Mouse (Mus musculus): ENCODE measurements around the gene Grik4. TPM values are rescaled to one million over a fixed set of nuclear protein-coding genes. Genes with fewer than 3 reads are reported as not detected.

Grik4 gene
- polyA plus RNA-seq, 1 experiment from 2014 or later: 0.41 TPM

DNA sequence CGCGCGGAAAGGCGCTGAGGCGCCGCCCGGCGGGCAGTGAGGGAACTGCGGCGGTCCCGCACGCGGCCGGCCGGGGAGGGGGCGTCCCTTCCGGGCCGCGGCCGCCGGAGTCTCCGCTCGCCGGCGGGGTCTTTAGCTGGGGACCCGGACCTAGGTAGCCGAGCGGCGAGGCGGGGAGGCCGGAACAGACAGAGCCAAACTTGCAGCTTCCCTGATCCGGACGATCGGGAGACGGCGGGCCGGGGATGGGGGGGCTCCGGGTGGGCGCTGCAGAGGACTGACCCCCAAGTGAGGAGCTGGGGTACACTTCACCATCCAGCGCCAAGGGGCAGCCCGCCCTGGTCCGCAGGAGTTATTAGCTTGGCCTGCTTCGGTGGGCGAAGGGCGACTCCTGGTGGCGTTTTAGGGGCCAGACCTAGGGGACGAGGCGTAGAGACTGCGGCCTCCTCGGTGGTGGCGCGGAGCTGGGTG lies 278 bp upstream of the Grik4 start:
- H3K4me1 ChIP-seq (replicated peaks): no peaks in the 10 kb centered on the region; the same call in 1 of the 2 replicates
- peaks cover 85% of the 10 kb centered on the region for H3K27me3 ChIP-seq
- H3K9me3 ChIP-seq (replicated peaks): no peaks in the 10 kb centered on the region
- no peak overlapping the region for H3K27ac ChIP-seq (replicated peaks)
- H3K9ac ChIP-seq: no peak overlapping the region
- under 1% methylated on average over 51 of the region's 52 CpGs for WGBS (ENCODE audit: insufficient replicate concordance)
- peak; percentile 58 for ATAC-seq (ENCODE audit: insufficient read depth)
- peak overlapping the region; percentile 52 for H3K4me3 ChIP-seq (replicated peaks)
- peak overlapping the region; percentile 76 for H3K4me2 ChIP-seq
- H3K36me3 ChIP-seq (replicated peaks): no peaks in the 10 kb centered on the region

DNA sequence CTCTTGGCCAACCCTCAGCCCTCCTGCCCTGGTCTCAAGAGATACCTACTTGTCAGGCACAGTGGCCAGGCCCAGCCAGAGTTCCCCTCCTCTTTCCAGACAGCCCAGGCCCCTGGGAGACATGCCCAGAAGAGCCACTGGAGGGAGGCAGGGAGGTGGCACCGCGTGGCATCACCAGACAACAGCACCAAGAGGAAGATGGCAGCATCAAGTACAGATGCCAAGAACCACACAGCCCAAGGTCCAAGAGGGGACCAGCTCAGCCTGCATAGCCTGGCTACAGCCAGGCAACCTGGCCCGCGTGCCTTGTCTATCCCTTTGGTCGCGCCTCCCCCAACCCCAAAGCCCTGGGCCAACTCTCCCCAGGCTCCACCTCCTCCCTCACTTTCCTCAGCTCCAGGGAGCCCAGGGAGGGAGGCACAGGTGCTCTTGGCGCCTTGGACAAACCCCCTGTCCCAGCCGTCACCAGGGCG lies 1.2 kb downstream of the Grik4 start:
- 0 out of 2 replicates have a peak overlapping the region, but pooled peaks have one; percentile 76 for H3K4me2 ChIP-seq
- no peaks in the 10 kb centered on the region for H3K9me3 ChIP-seq (replicated peaks)
- H3K4me3 ChIP-seq (replicated peaks): 0 out of 2 replicates have a peak overlapping the region, but pooled peaks have one; percentile 52
- WGBS (ENCODE audit: insufficient replicate concordance): 8% methylated on average over 9 of the region's 9 CpGs
- ATAC-seq (ENCODE audit: insufficient read depth): no peak
- H3K9ac ChIP-seq: no peak overlapping the region
- peaks cover 86% of the 10 kb centered on the region for H3K27me3 ChIP-seq
- no peak overlapping the region for H3K27ac ChIP-seq (replicated peaks)
- H3K36me3 ChIP-seq (replicated peaks): no peaks in the 10 kb centered on the region
- H3K4me1 ChIP-seq (replicated peaks): no peaks in the 10 kb centered on the region; the same call in 1 of the 2 replicates

DNA sequence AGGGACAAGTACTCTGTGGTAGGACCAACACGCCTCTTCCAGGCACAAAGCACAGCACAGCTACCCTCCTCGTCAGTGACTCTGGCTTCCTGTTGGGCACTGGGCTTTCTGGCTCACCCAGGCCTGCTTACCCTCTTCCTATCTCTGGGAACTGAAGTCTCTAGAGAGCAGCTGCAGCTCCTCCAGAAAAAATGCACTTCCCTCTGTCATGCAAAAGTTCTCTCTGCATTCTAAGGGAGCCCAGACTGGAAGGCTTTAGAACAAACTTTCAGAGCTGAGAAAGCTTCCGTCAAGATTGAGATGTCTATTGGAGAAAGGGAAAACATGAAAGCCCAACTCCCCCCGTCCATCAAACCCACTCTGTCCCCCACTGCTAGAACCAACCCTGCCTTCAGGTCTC lies 2.1 kb downstream of the Grik4 start:
- ATAC-seq (ENCODE audit: insufficient read depth): no peak
- WGBS (ENCODE audit: insufficient replicate concordance): 33% methylated on average over 4 of the region's 4 CpGs
- H3K4me2 ChIP-seq: no peak overlapping the region

DNA sequence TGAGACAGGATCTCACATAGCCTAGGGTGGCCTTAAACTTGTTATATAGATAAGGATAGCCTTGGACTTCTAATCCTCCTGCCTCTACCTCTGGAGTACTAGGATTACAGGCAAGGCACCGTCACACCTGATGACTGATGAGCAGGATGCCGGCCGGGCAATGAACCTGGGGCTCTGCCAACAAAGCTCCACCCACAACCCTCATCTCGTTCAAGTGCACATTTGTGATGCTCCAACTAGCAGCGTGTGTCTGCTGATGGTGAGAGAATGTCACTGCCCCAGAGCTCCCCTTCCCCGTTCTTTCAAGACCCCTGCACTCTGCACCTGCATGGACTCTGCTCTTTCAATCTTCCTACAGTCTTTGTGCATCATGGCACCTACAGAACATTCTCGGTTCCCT lies 12.1 kb downstream of the Grik4 start:
- Histone ChIP-seq H3K27me3 (peaks cover 14% of the 10 kb centered on the region; the same call in 1 of the 2 replicates), H3K9ac (no peak overlapping the region), H3K36me3 (replicated peaks) (no peaks in the 10 kb centered on the region), H3K27ac (replicated peaks) (no peak overlapping the region), H3K4me3 (replicated peaks) (no peak overlapping the region), H3K4me2 (no peak overlapping the region), H3K4me1 (replicated peaks) (no peaks in the 10 kb centered on the region), H3K9me3 (replicated peaks) (no peaks in the 10 kb centered on the region)
- WGBS (ENCODE audit: insufficient replicate concordance): 48% methylated on average over 7 of the region's 7 CpGs
- no peak for ATAC-seq (ENCODE audit: insufficient read depth)

More for the DNA sequence above, 2.1 kb downstream of the Grik4 start:
- no peak overlapping the region for H3K4me3 ChIP-seq (replicated peaks)
- no peak overlapping the region for H3K9ac ChIP-seq
- no peaks in the 10 kb centered on the region for H3K36me3 ChIP-seq (replicated peaks)
- no peaks in the 10 kb centered on the region for H3K9me3 ChIP-seq (replicated peaks)
- no peak overlapping the region for H3K27ac ChIP-seq (replicated peaks)
- no peaks in the 10 kb centered on the region; the same call in 1 of the 2 replicates for H3K4me1 ChIP-seq (replicated peaks)
- peaks cover 81% of the 10 kb centered on the region for H3K27me3 ChIP-seq

DNA sequence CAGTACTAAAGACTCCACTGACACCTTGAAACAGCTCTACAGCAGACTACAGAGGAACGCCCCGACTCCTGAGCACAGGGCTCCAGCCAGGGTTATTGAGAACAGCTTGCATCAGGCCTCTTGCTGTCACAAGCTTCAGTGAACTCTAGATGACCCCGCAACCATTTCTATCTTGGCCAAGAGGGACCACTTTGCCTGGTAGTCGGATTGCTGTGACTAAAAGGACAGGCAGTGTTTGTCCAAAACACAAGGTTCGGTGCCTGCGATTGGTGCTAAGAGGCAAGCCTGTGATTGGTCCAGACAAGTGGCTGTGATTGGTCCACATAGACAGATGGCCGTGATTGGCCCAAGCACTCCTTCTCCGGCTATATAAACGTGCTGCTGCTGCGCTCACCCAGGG lies 16.8 kb downstream of the Grik4 start:
- no peak overlapping the region for H3K9ac ChIP-seq
- no peak overlapping the region for H3K4me2 ChIP-seq
- no peaks in the 10 kb centered on the region for H3K9me3 ChIP-seq (replicated peaks)
- H3K27ac ChIP-seq (replicated peaks): no peak overlapping the region
- H3K27me3 ChIP-seq: peaks cover 6% of the 10 kb centered on the region; the same call in 1 of the 2 replicates
- H3K4me3 ChIP-seq (replicated peaks): no peak overlapping the region
- no peaks in the 10 kb centered on the region for H3K36me3 ChIP-seq (replicated peaks)
- ATAC-seq (ENCODE audit: insufficient read depth): no peak
- H3K4me1 ChIP-seq (replicated peaks): no peaks in the 10 kb centered on the region
- WGBS (ENCODE audit: insufficient replicate concordance): 56% methylated on average over 10 of the region's 10 CpGs

DNA sequence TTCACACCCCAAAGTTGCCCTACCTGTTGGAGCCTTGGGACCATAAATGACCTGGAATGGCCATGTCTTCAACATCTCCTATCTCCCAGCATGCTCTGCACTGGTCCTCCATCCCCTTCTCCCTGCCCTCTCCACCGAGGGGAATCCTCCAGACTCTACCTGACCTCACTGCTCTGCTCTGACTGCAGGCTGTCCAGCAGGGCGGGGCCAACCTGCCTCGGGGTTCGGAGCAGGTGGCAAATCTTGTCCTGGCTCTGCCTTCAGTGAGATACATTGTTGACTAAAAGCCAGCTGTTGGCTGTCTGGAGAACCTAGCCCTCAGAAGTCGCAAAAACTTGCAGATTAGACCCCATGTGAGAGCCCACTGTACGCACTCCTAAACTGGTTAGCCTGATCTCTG lies 17.7 kb downstream of the Grik4 start:
- H3K9ac ChIP-seq: no peak overlapping the region
- H3K4me1 ChIP-seq (replicated peaks): no peaks in the 10 kb centered on the region
- no peaks in the 10 kb centered on the region for H3K9me3 ChIP-seq (replicated peaks)
- H3K4me3 ChIP-seq (replicated peaks): no peak overlapping the region
- H3K4me2 ChIP-seq: no peak overlapping the region
- 60% methylated on average over 6 of the region's 6 CpGs for WGBS (ENCODE audit: insufficient replicate concordance)
- no peak overlapping the region for H3K27ac ChIP-seq (replicated peaks)
- no peak for ATAC-seq (ENCODE audit: insufficient read depth)
- no peaks in the 10 kb centered on the region for H3K36me3 ChIP-seq (replicated peaks)
- peaks cover 3% of the 10 kb centered on the region; the same call in 1 of the 2 replicates for H3K27me3 ChIP-seq

DNA sequence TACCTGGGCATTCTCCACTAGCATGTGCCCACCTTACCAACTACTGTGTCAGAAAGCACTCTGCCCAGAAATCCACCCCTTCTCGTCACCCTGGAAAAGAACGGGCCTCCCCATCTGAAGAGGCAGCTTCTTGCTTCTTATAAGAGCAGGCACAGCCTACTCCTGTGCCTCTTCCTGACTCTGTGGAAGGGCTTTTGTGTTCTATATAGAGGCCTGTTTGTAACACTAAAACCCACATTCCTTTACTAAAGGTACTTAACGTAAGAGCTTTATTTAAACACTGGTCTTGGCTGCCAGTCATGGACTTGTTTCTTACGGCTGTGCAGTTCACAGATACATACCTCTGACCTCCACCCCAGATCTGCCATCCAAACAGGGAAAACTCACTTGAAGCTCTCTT lies 22.5 kb downstream of the Grik4 start:
- 71% methylated on average over 4 of the region's 4 CpGs for WGBS (ENCODE audit: insufficient replicate concordance)

DNA sequence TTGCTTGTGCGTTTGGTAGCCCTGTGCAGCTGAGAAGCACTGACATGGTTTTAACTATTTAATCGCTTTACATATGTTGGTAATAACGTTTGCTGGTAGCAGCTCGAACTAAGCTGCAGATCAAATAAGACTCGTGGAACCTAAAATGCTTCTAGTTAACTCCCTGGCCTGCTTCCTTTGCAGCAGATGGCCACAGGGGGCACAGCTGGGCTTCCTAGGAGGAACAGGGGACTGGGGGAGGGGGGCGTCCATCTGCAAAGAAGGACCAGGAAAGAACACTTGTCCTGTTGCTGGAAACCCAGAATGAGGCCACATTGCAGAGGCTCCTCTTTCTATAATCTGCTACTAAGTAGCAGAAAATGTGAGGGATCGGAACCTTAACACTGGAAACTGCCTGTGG lies 24.1 kb downstream of the Grik4 start:
- Histone ChIP-seq H3K36me3 (replicated peaks) (no peaks in the 10 kb centered on the region), H3K27ac (replicated peaks) (no peak overlapping the region), H3K9ac (no peak overlapping the region), H3K9me3 (replicated peaks) (no peaks in the 10 kb centered on the region), H3K4me2 (no peak overlapping the region), H3K4me1 (replicated peaks) (no peaks in the 10 kb centered on the region), H3K27me3 (no peaks in the 10 kb centered on the region), H3K4me3 (replicated peaks) (no peak overlapping the region)
- no peak for ATAC-seq (ENCODE audit: insufficient read depth)
- WGBS (ENCODE audit: insufficient replicate concordance): 36% methylated on average over 7 of the region's 7 CpGs

More for the DNA sequence above, 22.5 kb downstream of the Grik4 start:
- no peak for ATAC-seq (ENCODE audit: insufficient read depth)
- Histone ChIP-seq H3K27me3 (no peaks in the 10 kb centered on the region), H3K36me3 (replicated peaks) (no peaks in the 10 kb centered on the region), H3K4me1 (replicated peaks) (no peaks in the 10 kb centered on the region), H3K4me2 (no peak overlapping the region), H3K9ac (no peak overlapping the region), H3K9me3 (replicated peaks) (no peaks in the 10 kb centered on the region), H3K4me3 (replicated peaks) (no peak overlapping the region), H3K27ac (replicated peaks) (no peak overlapping the region)

DNA sequence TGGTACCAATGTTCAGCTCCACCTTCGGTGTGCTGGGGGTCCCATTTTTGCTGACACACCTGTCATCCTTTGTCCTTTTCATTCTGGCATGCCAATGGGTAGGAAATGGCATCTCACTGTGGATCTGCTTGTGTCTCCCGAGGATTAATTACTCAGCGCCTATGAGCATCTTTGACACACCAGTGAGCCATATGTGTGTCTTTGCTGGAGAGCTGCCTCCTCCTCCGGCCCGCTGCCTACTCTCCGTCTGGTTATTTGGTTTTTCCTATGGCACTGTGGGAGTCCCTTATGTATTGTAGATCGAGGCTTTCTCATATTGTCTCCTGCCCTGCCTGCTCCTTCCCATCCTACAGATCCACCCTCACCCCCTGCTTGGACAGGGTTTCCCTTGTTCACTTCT lies 26.4 kb downstream of the Grik4 start:
- Histone ChIP-seq H3K27ac (replicated peaks) (no peak overlapping the region), H3K36me3 (replicated peaks) (no peaks in the 10 kb centered on the region), H3K4me1 (replicated peaks) (no peaks in the 10 kb centered on the region), H3K4me3 (replicated peaks) (no peak overlapping the region), H3K9ac (no peak overlapping the region), H3K27me3 (no peaks in the 10 kb centered on the region), H3K9me3 (replicated peaks) (no peaks in the 10 kb centered on the region), H3K4me2 (no peak overlapping the region)
- ATAC-seq (ENCODE audit: insufficient read depth): no peak
- WGBS (ENCODE audit: insufficient replicate concordance): 72% methylated on average over 7 of the region's 7 CpGs

DNA sequence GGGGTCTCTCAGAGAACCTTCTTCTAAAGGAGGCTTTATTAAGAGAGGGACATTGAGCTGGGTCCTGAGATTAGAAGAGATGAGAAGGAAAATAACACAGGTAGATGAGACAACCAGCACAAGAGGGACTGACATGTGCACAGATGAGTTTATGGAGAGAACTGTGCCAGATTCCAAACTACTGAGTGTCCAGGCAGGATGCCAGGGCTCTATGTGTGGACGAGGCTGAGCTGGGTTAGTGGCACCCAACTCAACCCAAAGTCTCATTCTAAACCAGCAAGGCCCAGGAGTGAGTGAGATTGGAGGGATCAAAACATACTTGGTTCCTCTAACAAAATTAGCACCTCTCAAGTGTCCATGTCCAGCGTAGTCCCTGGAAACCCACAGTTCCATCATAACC lies 31.1 kb downstream of the Grik4 start:
- 59% methylated on average over 2 of the region's 2 CpGs for WGBS (ENCODE audit: insufficient replicate concordance)
- H3K4me1 ChIP-seq (replicated peaks): 0 out of 2 replicates have a peak, but pooled peaks cover 8% of the 10 kb centered on the region
- ATAC-seq (ENCODE audit: insufficient read depth): no peak

DNA sequence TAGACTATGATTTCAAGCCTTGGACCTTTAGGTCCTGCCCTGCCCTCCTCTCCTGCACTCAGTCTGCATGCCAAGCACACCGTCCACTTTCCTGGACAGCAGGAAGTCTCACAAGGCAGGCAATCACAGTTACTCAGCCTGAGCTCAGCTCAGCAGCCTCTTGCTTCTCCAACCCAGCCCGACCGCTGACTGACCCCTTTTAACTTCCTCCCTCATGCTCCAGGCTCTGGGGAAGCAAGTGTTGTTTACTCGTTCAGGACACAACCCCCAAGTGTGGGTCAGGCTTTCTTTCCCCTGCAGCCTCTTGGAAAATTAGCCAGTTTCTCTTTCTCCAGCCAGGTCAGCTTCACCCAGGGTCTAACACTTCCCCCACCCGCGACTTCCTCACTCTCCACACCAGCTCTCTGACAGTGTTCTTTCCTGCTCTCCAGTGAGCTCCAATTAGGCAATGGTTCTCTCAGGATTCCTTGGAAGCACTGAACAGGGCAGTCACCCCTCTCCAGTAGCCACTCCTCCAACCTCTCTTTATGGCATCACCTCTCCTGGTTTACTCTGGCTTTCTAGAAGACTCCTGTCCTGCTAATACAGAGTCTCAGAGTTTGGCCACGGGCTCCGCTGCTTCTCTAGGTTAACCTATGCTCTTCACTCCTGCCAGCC lies 35.5 kb downstream of the Grik4 start:
- H3K36me3 ChIP-seq (replicated peaks): no peaks in the 10 kb centered on the region
- 0 out of 2 replicates have a peak overlapping the region, but pooled peaks have one; percentile 9 for H3K27ac ChIP-seq (replicated peaks)
- no peaks in the 10 kb centered on the region for H3K27me3 ChIP-seq
- no peak overlapping the region for H3K9ac ChIP-seq
- peak; percentile 40 for ATAC-seq (ENCODE audit: insufficient read depth)
- H3K4me3 ChIP-seq (replicated peaks): no peak overlapping the region
- WGBS (ENCODE audit: insufficient replicate concordance): 20% methylated on average over 8 of the region's 8 CpGs
- H3K4me1 ChIP-seq (replicated peaks): peaks cover 20% of the 10 kb centered on the region
- H3K9me3 ChIP-seq (replicated peaks): no peaks in the 10 kb centered on the region
- H3K4me2 ChIP-seq: no peak overlapping the region

More for the DNA sequence above, 31.1 kb downstream of the Grik4 start:
- no peaks in the 10 kb centered on the region for H3K36me3 ChIP-seq (replicated peaks)
- no peaks in the 10 kb centered on the region for H3K27me3 ChIP-seq
- H3K4me2 ChIP-seq: no peak overlapping the region
- no peak overlapping the region for H3K9ac ChIP-seq
- H3K9me3 ChIP-seq (replicated peaks): no peaks in the 10 kb centered on the region
- H3K27ac ChIP-seq (replicated peaks): no peak overlapping the region
- no peak overlapping the region for H3K4me3 ChIP-seq (replicated peaks)

All from liver, embryonic 15.5 days (tissue).